Mouse (Mus musculus) adrenal gland, adult 2 months (tissue): Measurements from ENCODE around the gene Olfr1100. TPM values are rescaled to one million over a fixed set of nuclear protein-coding genes. Genes with fewer than 3 reads are reported as not detected.

Experiments
- DNase-seq: peaks from one replicate; pipeline ENCODE4 v3.0.0; 2021
- long read RNA-seq: library from polyadenylated mRNA; stranded (forward); transcript quantifications from one replicate; pipeline ENCODE4 v2.0.0, GENCODE M21; 2021
- polyA plus RNA-seq: library from polyadenylated mRNA; depleted of rRNA; stranded (reverse); fragments of >200 nt; gene quantifications from 2 replicates; pipeline ENCODE4 v1.2.3, GENCODE M21; 2012; rRNA removed
- total RNA-seq, 2 experiments: library from RNA; stranded (reverse); gene quantifications; 2 replicates each; pipeline ENCODE4 v1.2.3; 2021

The Olfr1100 gene
- not detected for total RNA-seq
- polyA plus RNA-seq = not detected in 2 replicates
- long read RNA-seq = 0 reads

GRCm38 (mm10) chr2:86979854-86980253 is at the start of gene Olfr1100:
Gene Olfr1100, minus strand, starts transcription at chr2:86979954.
- DNase-seq = no peak

GRCm38 (mm10) chr2:87026980-87027379 is 47.2 kb upstream of the Olfr1100 start, which contains the start of gene Olfr1104:
Gene Olfr1104, minus strand, starts transcription at chr2:87027080.
- no peak for DNase-seq

- no peak for DNase-seq
Measured at GRCm38 (mm10) chr2:86998098-86998497, 18.3 kb upstream of the Olfr1100 start, which contains the start of gene Olfr1102. Gene Olfr1102, plus strand, starts transcription at chr2:86998398.

- DNase-seq = no peak
Measured at GRCm38 (mm10) chr2:86991121-86991520, 11.4 kb upstream of the Olfr1100 start, which contains the start of gene Olfr1101. Gene Olfr1101, minus strand, starts transcription at chr2:86991221.

- no peak for DNase-seq
Measured at GRCm38 (mm10) chr2:86960593-86960992, 19.2 kb downstream of the Olfr1100 start, which contains the start of gene Olfr1099. Gene Olfr1099, minus strand, starts transcription at chr2:86960693.

GRCm38 (mm10) chr2:86926557-86926956 is 53.2 kb downstream of the Olfr1100 start:
- no peak for DNase-seq

Other genes starting within 250 kb of the Olfr1100 start
- gene Olfr1089, start 246.3 kb downstream of the Olfr1100 start, total RNA-seq = not detected
- not detected in 2 replicates for gene Olfr1089, start 246.3 kb downstream of the Olfr1100 start, polyA plus RNA-seq
- gene Olfr1090, start 221.0 kb downstream of the Olfr1100 start, total RNA-seq = not detected
- not detected in 2 replicates for gene Olfr1090, start 221.0 kb downstream of the Olfr1100 start, polyA plus RNA-seq
- gene Olfr1093, start 197.5 kb downstream of the Olfr1100 start, total RNA-seq = not detected
- gene Olfr1093, start 197.5 kb downstream of the Olfr1100 start, polyA plus RNA-seq = not detected in 2 replicates
- gene Olfr141, start 169.9 kb downstream of the Olfr1100 start, total RNA-seq = not detected
- gene Olfr141, start 169.9 kb downstream of the Olfr1100 start, polyA plus RNA-seq = not detected in 2 replicates
- gene Olfr1094, start 155.3 kb downstream of the Olfr1100 start, total RNA-seq = not detected
- not detected in 2 replicates for gene Olfr1094, start 155.3 kb downstream of the Olfr1100 start, polyA plus RNA-seq
- not detected for gene Olfr1095, start 128.3 kb downstream of the Olfr1100 start, total RNA-seq
- gene Olfr1095, start 128.3 kb downstream of the Olfr1100 start, polyA plus RNA-seq = not detected in 2 replicates
- not detected for gene Gm13723, start 105.2 kb downstream of the Olfr1100 start, total RNA-seq
- not detected in 2 replicates for gene Gm13723, start 105.2 kb downstream of the Olfr1100 start, polyA plus RNA-seq
- gene Olfr1097, start 87.7 kb downstream of the Olfr1100 start, total RNA-seq = not detected
- gene Olfr1097, start 87.7 kb downstream of the Olfr1100 start, polyA plus RNA-seq = not detected in 2 replicates
- not detected for gene Olfr1098, start 55.4 kb downstream of the Olfr1100 start, total RNA-seq
- gene Olfr1098, start 55.4 kb downstream of the Olfr1100 start, polyA plus RNA-seq = not detected in 2 replicates
- gene Olfr1099, start 19.3 kb downstream of the Olfr1100 start, total RNA-seq = not detected
- gene Olfr1099, start 19.3 kb downstream of the Olfr1100 start, polyA plus RNA-seq = not detected in 2 replicates
- gene Olfr1101, start 11.3 kb upstream of the Olfr1100 start, total RNA-seq = not detected
- not detected in 2 replicates for gene Olfr1101, start 11.3 kb upstream of the Olfr1100 start, polyA plus RNA-seq
- not detected for gene Olfr1102, start 18.4 kb upstream of the Olfr1100 start, total RNA-seq
- gene Olfr1102, start 18.4 kb upstream of the Olfr1100 start, polyA plus RNA-seq = not detected in 2 replicates
- not detected for gene Olfr1104, start 47.1 kb upstream of the Olfr1100 start, total RNA-seq
- not detected in 2 replicates for gene Olfr1104, start 47.1 kb upstream of the Olfr1100 start, polyA plus RNA-seq
- gene Olfr1105, start 56.6 kb upstream of the Olfr1100 start, total RNA-seq = not detected
- not detected in 2 replicates for gene Olfr1105, start 56.6 kb upstream of the Olfr1100 start, polyA plus RNA-seq
- gene Olfr1106, start 72.3 kb upstream of the Olfr1100 start, total RNA-seq = not detected
- not detected in 2 replicates for gene Olfr1106, start 72.3 kb upstream of the Olfr1100 start, polyA plus RNA-seq
- gene Olfr1107, start 95.9 kb upstream of the Olfr1100 start, total RNA-seq = not detected
- not detected in 2 replicates for gene Olfr1107, start 95.9 kb upstream of the Olfr1100 start, polyA plus RNA-seq
- gene Olfr1109, start 116.1 kb upstream of the Olfr1100 start, total RNA-seq = not detected
- gene Olfr1109, start 116.1 kb upstream of the Olfr1100 start, polyA plus RNA-seq = not detected in 2 replicates
- not detected for gene Olfr259, start 134.6 kb upstream of the Olfr1100 start, total RNA-seq
- gene Olfr259, start 134.6 kb upstream of the Olfr1100 start, polyA plus RNA-seq = not detected in 2 replicates
- not detected for gene Olfr1110, start 160.3 kb upstream of the Olfr1100 start, total RNA-seq
- gene Olfr1110, start 160.3 kb upstream of the Olfr1100 start, polyA plus RNA-seq = not detected in 2 replicates
- not detected for gene Olfr1111, start 172.7 kb upstream of the Olfr1100 start, total RNA-seq
- not detected in 2 replicates for gene Olfr1111, start 172.7 kb upstream of the Olfr1100 start, polyA plus RNA-seq
- gene Olfr1112, start 207.8 kb upstream of the Olfr1100 start, total RNA-seq = not detected
- gene Olfr1112, start 207.8 kb upstream of the Olfr1100 start, polyA plus RNA-seq = not detected in 2 replicates
- gene Olfr1113, start 229.0 kb upstream of the Olfr1100 start, total RNA-seq = not detected
- not detected in 2 replicates for gene Olfr1113, start 229.0 kb upstream of the Olfr1100 start, polyA plus RNA-seq